Mouse (Mus musculus) lung, embryonic 15.5 days (tissue): Measurements from ENCODE around the gene Sde2. TPM values are rescaled to one million over a fixed set of nuclear protein-coding genes. Genes with fewer than 3 reads are reported as not detected.

Experiments used
- ATAC-seq: fragments of 200-750 bp; cut with Nextera tagmentation; 2 replicates; pipeline ENCODE4 v1.8.0; 2017; ENCODE audit warnings: moderate number of reproducible peaks, borderline replicate concordance; ENCODE audit not compliant: low FRiP score, low TSS enrichment; ENCODE audit errors: extremely low read depth
- H3K27ac ChIP-seq: fragments of 300-500 bp; sonication (generic); 2 replicates; pipeline ENCODE4 v1.5.1; 2015; ENCODE audit warnings: moderate library complexity, mild to moderate bottlenecking, inconsistent platforms
- H3K27me3 ChIP-seq: fragments of 300-500 bp; sonication (generic); 2 replicates; pipeline ENCODE4 v1.6.1; 2015; ENCODE audit warnings: inconsistent platforms
- H3K36me3 ChIP-seq: fragments of 300-500 bp; sonication (generic); 2 replicates; pipeline ENCODE4 v1.6.1; 2015; ENCODE audit warnings: inconsistent platforms
- H3K4me1 ChIP-seq: fragments of 300-500 bp; sonication (generic); 2 replicates; pipeline ENCODE4 v1.6.1; 2015; ENCODE audit warnings: inconsistent platforms
- H3K4me2 ChIP-seq: fragments of 300-500 bp; sonication (generic); 2 replicates; pipeline ENCODE4 v1.6.1; 2015; ENCODE audit warnings: inconsistent platforms, mild to moderate bottlenecking, moderate library complexity
- H3K4me3 ChIP-seq: fragments of 300-500 bp; sonication (generic); 2 replicates; pipeline ENCODE4 v1.5.1; 2015; ENCODE audit warnings: mild to moderate bottlenecking, inconsistent platforms
- H3K9ac ChIP-seq: fragments of 300-500 bp; sonication (generic); 2 replicates; pipeline ENCODE4 v1.6.1; 2015; ENCODE audit warnings: inconsistent platforms
- H3K9me3 ChIP-seq: fragments of 300-500 bp; sonication (generic); 2 replicates; pipeline ENCODE4 v1.6.1; 2016; ENCODE audit warnings: inconsistent platforms
- WGBS: fragments of 180-500 bp; shearing (Covaris S2); methylation state at CpG from one replicate; pipeline ENCODE4 v1.1.7; 2015; 5-methylcytosine and 5-hydroxymethylcytosine counted together
- polyA plus RNA-seq: library from polyadenylated mRNA; unstranded; fragments of >200 nt; fragmentation: Nextera tagmentation; extraction: Ambion mirVana; gene quantifications from 2 replicates; pipeline ENCODE4 v1.2.1, GENCODE M21; 2015

Sde2 gene
- polyA plus RNA-seq, 1 experiment from 2014 or later = 36.6 TPM

- no peak overlapping the region for H3K9ac ChIP-seq
- 73% methylated on average over 5 of the region's 5 CpGs for WGBS
- no peak overlapping the region for H3K4me2 ChIP-seq
- H3K9me3 ChIP-seq = no peaks in the 10 kb centered on the region
- no peak overlapping the region for H3K27ac ChIP-seq
- no peaks in the 10 kb centered on the region for H3K27me3 ChIP-seq
- no peak for ATAC-seq
- H3K4me1 ChIP-seq = no peaks in the 10 kb centered on the region
- H3K4me3 ChIP-seq = no peak overlapping the region
- peaks cover 5% of the 10 kb centered on the region for H3K36me3 ChIP-seq
Measured at GRCm38 (mm10) chr1:180912792-180913191, 61.9 kb downstream of the Sde2 start.

- H3K9me3 ChIP-seq = no peaks in the 10 kb centered on the region
- no peak overlapping the region for H3K9ac ChIP-seq
- 41% methylated on average over 4 of the region's 4 CpGs for WGBS
- no peak overlapping the region for H3K4me2 ChIP-seq
- no peak overlapping the region for H3K27ac ChIP-seq
- no peaks in the 10 kb centered on the region; the same call in 1 of the 2 replicates for H3K36me3 ChIP-seq
- no peaks in the 10 kb centered on the region for H3K4me1 ChIP-seq
- no peak for ATAC-seq
- no peaks in the 10 kb centered on the region for H3K27me3 ChIP-seq
- H3K4me3 ChIP-seq = no peak overlapping the region
Measured at GRCm38 (mm10) chr1:180913797-180914196, 62.9 kb downstream of the Sde2 start.

DNA sequence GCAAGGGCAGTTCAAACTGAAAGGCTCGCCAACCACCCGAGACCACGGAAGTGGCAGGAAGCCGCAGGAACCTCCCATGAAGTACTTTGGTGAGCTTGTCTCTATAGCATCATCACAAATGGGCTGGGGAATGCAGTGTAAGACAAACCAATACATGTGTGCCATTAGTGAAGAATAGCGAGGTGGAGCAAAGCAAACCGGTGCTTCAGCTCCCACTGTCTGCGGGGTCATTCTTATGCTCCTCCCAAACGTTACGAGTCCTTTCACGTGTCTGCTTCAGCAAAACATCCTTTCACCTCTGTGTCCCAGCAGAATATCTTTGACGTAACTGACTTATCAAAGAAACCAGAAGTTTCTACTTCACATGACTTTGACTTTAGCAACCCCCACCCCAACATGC, 65.5 kb downstream of the Sde2 start:
- Histone ChIP-seq H3K4me1 (no peaks in the 10 kb centered on the region), H3K4me3 (no peak overlapping the region), H3K9ac (no peak overlapping the region), H3K9me3 (no peaks in the 10 kb centered on the region), H3K4me2 (no peak overlapping the region), H3K27me3 (no peaks in the 10 kb centered on the region), H3K27ac (no peak overlapping the region), H3K36me3 (no peaks in the 10 kb centered on the region)
- 82% methylated on average over 11 of the region's 11 CpGs for WGBS
- no peak for ATAC-seq

DNA sequence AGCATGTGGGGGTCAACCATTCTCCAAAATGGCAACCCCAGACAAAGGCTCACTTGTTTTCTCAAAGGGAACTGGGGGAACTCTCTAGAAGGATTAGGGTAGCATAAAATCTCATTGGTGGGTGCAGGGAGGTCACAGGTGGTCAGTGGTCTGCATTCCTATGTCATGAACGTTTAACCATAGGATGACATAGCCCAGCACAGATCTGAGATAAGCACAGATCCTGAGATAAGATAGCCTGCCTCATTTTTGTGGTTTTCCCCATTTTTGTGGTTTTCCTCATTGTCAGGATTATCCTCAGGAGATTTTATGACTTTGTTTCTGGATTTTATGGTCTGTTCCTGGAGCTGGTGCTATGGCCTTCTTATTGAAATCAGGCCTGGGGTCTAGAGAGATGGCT, 66.1 kb downstream of the Sde2 start:
- ATAC-seq = no peak
- H3K36me3 ChIP-seq = no peaks in the 10 kb centered on the region
- H3K9me3 ChIP-seq = no peaks in the 10 kb centered on the region
- WGBS = 8% methylated on average over 1 of the region's 1 CpGs
- no peak overlapping the region for H3K4me2 ChIP-seq
- H3K4me3 ChIP-seq = no peak overlapping the region
- no peaks in the 10 kb centered on the region for H3K27me3 ChIP-seq
- H3K4me1 ChIP-seq = no peaks in the 10 kb centered on the region
- no peak overlapping the region for H3K27ac ChIP-seq
- H3K9ac ChIP-seq = no peak overlapping the region

Other genes starting within 250 kb of the Sde2 start
- 20.5 and 21.4 TPM in 2 replicates for gene Lin9, start 210.0 kb upstream of the Sde2 start, polyA plus RNA-seq
- gene Mixl1, start 154.1 kb upstream of the Sde2 start, polyA plus RNA-seq = 0.20 and 0.29 TPM in 2 replicates
- gene Acbd3, start 125.1 kb upstream of the Sde2 start, polyA plus RNA-seq = 22.1 and 22.6 TPM in 2 replicates
- gene H3f3a, start 37.2 kb upstream of the Sde2 start, polyA plus RNA-seq = 2,468 and 2,584 TPM in 2 replicates
- gene Lefty2, start 42.0 kb downstream of the Sde2 start, polyA plus RNA-seq = 0.17 TPM in 1 of 2 replicates, not detected in the other
- 89.9 and 90.0 TPM in 2 replicates for gene Pycr2, start 53.2 kb downstream of the Sde2 start, polyA plus RNA-seq
- gene Lefty1, start 83.9 kb downstream of the Sde2 start, polyA plus RNA-seq = 1.2 and 1.7 TPM in 2 replicates
- gene Tmem63a, start 91.2 kb downstream of the Sde2 start, polyA plus RNA-seq = 13.9 and 15.4 TPM in 2 replicates
- 6.3 and 7.2 TPM in 2 replicates for gene Ephx1, start 169.8 kb downstream of the Sde2 start, polyA plus RNA-seq
- not detected in 2 replicates for gene 9130409I23Rik, start 200.1 kb downstream of the Sde2 start, polyA plus RNA-seq